Mouse (Mus musculus) c-Kit-positive CD71-positive TER-119-positive erythroid progenitor cells, embryonic 14.5 days (primary cell): ENCODE measurements around the gene Slc25a53.
"Not testable (repeated sequence)": the region's sequence is repeated elsewhere in the genome, so short reads cannot be mapped to it uniquely, and the experiment has no call there.

Source experiments
- DNase-seq: peaks from one replicate; pipeline ENCODE4 v3.0.0-alpha.2; 2013; ENCODE audit warnings: low spot score

The Slc25a53 gene

GRCm38 (mm10) chrX:136959688-136960087 lies 78.4 kb downstream of the Slc25a53 start:
- DNase-seq: no peak

DNA sequence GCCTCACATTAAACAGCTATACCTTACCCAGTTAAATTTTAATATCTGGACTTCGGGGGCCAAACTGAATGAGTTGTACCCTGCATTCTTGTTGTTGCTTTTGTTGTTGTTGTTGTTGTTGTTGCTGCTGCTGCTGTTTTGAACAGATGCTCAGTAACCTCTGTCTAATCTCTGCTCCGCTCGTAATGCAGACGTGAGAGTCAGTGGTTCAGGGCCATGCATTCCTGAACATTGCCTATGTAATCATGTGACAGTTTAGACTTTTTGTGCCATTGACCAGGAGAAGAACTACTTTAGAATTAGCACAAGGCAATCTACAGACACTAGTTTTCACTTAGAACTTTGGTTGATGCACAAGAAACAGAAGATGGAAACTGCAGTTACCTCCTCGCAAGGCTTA lies 79.8 kb downstream of the Slc25a53 start:
- not testable (repeated sequence) for DNase-seq

- not testable (repeated sequence) for DNase-seq
Measured at GRCm38 (mm10) chrX:136957583-136958279, 80.4 kb downstream of the Slc25a53 start.

- DNase-seq: no peak
Measured at GRCm38 (mm10) chrX:136937985-136938384, 100.1 kb downstream of the Slc25a53 start.
